Mouse (Mus musculus): ENCODE measurements around the gene Cox7a2l. TPM values are rescaled to one million over a fixed set of nuclear protein-coding genes. Genes with fewer than 3 reads are reported as not detected.

The Cox7a2l gene
- polyA plus RNA-seq, 2 experiments, result 77.5 to 78.5 TPM

- WGBS (ENCODE audit: insufficient replicate concordance), result 61% methylated on average over 10 of the region's 10 CpGs
- no peak overlapping the region for H3K4me2 ChIP-seq (ENCODE audit: low read depth)
- H3K27ac ChIP-seq, result no peak overlapping the region
- no peak overlapping the region for H3K9ac ChIP-seq (replicated peaks)
- H3K36me3 ChIP-seq (replicated peaks; ENCODE audit: control insufficient read depth, insufficient read depth, low read depth), result no peaks in the 10 kb centered on the region
- H3K27me3 ChIP-seq (ENCODE audit: control insufficient read depth, insufficient read depth, low read length), result peaks cover 35% of the 10 kb centered on the region
- H3K4me1 ChIP-seq (replicated peaks; ENCODE audit: control insufficient read depth in 2 of 2, insufficient read depth in 2 of 2, low read length in 1 of 2), result peaks cover 0 to 2% of the 10 kb centered on the region in 2 experiments; a peak in 2 of 4 replicates
- H3K9me3 ChIP-seq (ENCODE audit: control insufficient read depth, low read length), result no peaks in the 10 kb centered on the region
- H3K4me3 ChIP-seq (ENCODE audit: insufficient read depth in 1 of 2, low read depth in 2 of 2, low read length in 2 of 2), result no peak overlapping the region
- DNase-seq (ENCODE audit: low read depth in 3 of 3, low spot score in 3 of 3) (no peak), ATAC-seq (ENCODE audit: insufficient read depth) (no peak)
- TF ChIP-seq CTCF (IDR thresholded peaks at IDR 0.05; ENCODE audit: low read depth) (no peak), EP300 (IDR thresholded peaks at IDR 0.05; ENCODE audit: low read depth) (no peak)
Measured at GRCm38 (mm10) chr17:83547145-83547544, 30.0 kb upstream of the Cox7a2l start.

DNA sequence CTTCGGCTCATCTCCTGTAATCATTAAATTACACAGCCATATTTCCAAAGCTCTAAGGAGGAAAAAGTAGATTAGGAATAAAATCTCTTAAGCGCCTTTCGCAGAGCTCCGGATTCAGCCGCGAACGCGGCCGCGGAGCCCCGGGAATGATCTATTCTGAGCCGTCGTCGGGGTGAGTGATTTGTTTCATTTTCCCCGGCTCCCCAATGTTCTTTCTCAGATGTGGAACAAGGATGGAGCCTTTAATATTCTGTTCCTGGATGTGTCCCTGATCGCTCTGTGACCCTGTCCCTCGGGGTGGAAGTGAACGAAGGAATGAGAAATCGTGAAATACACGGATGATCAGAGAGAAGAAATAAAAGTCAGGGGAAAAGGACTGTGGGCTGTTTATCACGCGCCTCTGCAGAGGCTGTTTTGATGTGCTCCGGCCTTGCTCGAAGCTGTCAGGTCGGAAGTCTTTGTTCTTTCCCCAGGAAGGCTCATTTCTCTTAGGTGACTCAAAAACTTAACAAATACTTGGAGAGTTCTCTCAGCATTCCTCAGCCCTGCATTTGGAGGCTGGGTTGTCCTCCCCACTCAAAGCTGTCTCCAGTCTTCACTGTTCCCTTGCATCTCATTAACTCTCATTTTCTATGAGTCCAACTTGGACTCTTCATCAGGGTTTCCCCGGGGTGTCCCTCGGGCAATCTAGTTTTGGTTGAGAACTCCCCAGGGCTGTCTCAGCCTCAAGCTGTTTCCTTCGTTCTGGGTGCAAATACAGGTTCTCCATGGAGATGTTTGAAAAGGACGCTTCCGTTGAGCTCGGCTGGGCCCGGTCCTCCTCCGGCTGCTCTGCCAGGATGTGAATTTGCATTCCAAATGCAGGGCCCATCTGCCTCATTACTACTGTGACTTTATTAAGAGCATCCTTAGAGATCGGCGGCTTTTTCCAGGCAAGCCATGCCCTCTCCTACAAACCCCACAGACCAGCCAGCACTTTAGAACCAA is 28.9 kb upstream of the Cox7a2l start:
- Histone ChIP-seq H3K27me3 (ENCODE audit: control insufficient read depth, insufficient read depth, low read length) (peaks cover 35% of the 10 kb centered on the region), H3K4me2 (ENCODE audit: low read depth) (peak overlapping the region; percentile 61), H3K4me3 (ENCODE audit: insufficient read depth in 1 of 2, low read depth in 2 of 2, low read length in 2 of 2) (peak overlapping the region; percentile 41 to 43), H3K9ac (replicated peaks) (no peak overlapping the region; the same call in 1 of the 2 replicates), H3K4me1 (replicated peaks; ENCODE audit: control insufficient read depth in 2 of 2, insufficient read depth in 2 of 2, low read length in 1 of 2) (peaks cover 0 to 2% of the 10 kb centered on the region in 2 experiments; a peak in 2 of 4 replicates), H3K9me3 (ENCODE audit: control insufficient read depth, low read length) (no peaks in the 10 kb centered on the region), H3K36me3 (replicated peaks; ENCODE audit: control insufficient read depth, insufficient read depth, low read depth) (no peaks in the 10 kb centered on the region), H3K27ac (no peak overlapping the region)
- TF ChIP-seq EP300 (IDR thresholded peaks at IDR 0.05; ENCODE audit: low read depth) (no peak), CTCF (IDR thresholded peaks at IDR 0.05; ENCODE audit: low read depth) (no peak)
- no peak for DNase-seq (ENCODE audit: low read depth in 3 of 3, low spot score in 3 of 3)
- ATAC-seq (ENCODE audit: insufficient read depth), result no peak
- 19% methylated on average over 35 of the region's 35 CpGs for WGBS (ENCODE audit: insufficient replicate concordance)

- WGBS (ENCODE audit: insufficient replicate concordance), result 57% methylated on average over 6 of the region's 6 CpGs
Measured at GRCm38 (mm10) chr17:83545259-83545658, 28.1 kb upstream of the Cox7a2l start.

GRCm38 (mm10) chr17:83542424-83542823 is 25.3 kb upstream of the Cox7a2l start:
- no peak for DNase-seq (ENCODE audit: low read depth in 3 of 3, low spot score in 3 of 3)
- H3K4me1 ChIP-seq (replicated peaks; ENCODE audit: control insufficient read depth in 2 of 2, insufficient read depth in 2 of 2, low read length in 1 of 2), result no peaks in the 10 kb centered on the region
- peaks cover 23% of the 10 kb centered on the region for H3K27me3 ChIP-seq (ENCODE audit: control insufficient read depth, insufficient read depth, low read length)
- no peak overlapping the region for H3K27ac ChIP-seq
- 65% methylated on average over 2 of the region's 2 CpGs for WGBS (ENCODE audit: insufficient replicate concordance)
- no peak overlapping the region for H3K4me3 ChIP-seq (ENCODE audit: insufficient read depth in 1 of 2, low read depth in 2 of 2, low read length in 2 of 2)
- ATAC-seq (ENCODE audit: insufficient read depth), result no peak
- TF ChIP-seq CTCF (IDR thresholded peaks at IDR 0.05; ENCODE audit: low read depth), result no peak
- no peak overlapping the region for H3K4me2 ChIP-seq (ENCODE audit: low read depth)
- H3K9ac ChIP-seq (replicated peaks), result no peak overlapping the region
- no peaks in the 10 kb centered on the region for H3K36me3 ChIP-seq (replicated peaks; ENCODE audit: control insufficient read depth, insufficient read depth, low read depth)
- H3K9me3 ChIP-seq (ENCODE audit: control insufficient read depth, low read length), result no peaks in the 10 kb centered on the region

More at GRCm38 (mm10) chr17:83545259-83545658, 28.1 kb upstream of the Cox7a2l start:
- Histone ChIP-seq H3K4me2 (ENCODE audit: low read depth) (peak overlapping the region; percentile 61), H3K9ac (replicated peaks) (no peak overlapping the region), H3K4me3 (ENCODE audit: insufficient read depth in 1 of 2, low read depth in 2 of 2, low read length in 2 of 2) (peak overlapping the region in 1 of 2 experiments; percentile 41; a peak in 1 of 4 replicates), H3K27me3 (ENCODE audit: control insufficient read depth, insufficient read depth, low read length) (peaks cover 35% of the 10 kb centered on the region), H3K4me1 (replicated peaks; ENCODE audit: control insufficient read depth in 2 of 2, insufficient read depth in 2 of 2, low read length in 1 of 2) (peaks cover 0 to 2% of the 10 kb centered on the region in 2 experiments; a peak in 2 of 4 replicates), H3K27ac (no peak overlapping the region), H3K9me3 (ENCODE audit: control insufficient read depth, low read length) (no peaks in the 10 kb centered on the region), H3K36me3 (replicated peaks; ENCODE audit: control insufficient read depth, insufficient read depth, low read depth) (no peaks in the 10 kb centered on the region)
- TF ChIP-seq EP300 (IDR thresholded peaks at IDR 0.05; ENCODE audit: low read depth), result no peak
- TF ChIP-seq CTCF (IDR thresholded peaks at IDR 0.05; ENCODE audit: low read depth), result no peak
- no peak for DNase-seq (ENCODE audit: low read depth in 3 of 3, low spot score in 3 of 3)
- no peak for ATAC-seq (ENCODE audit: insufficient read depth)

Measured in liver, embryonic 14.5 days (tissue).